Mouse (Mus musculus) embryonic facial prominence, embryonic 10.5 days (tissue): Measurements from ENCODE around the gene Myh7b. TPM values are rescaled to one million over a fixed set of nuclear protein-coding genes. Genes with fewer than 3 reads are reported as not detected.

ENCODE experiments used
- DNase-seq: peaks from one replicate; pipeline ENCODE4 v3.0.0-alpha.2; 2017; ENCODE audit warnings: low spot score
- H3K27ac ChIP-seq: fragments of 300-500 bp; sonication (generic); replicated peaks from 2 replicates; pipeline ENCODE4 v1.5.1; 2016; ENCODE audit warnings: mild to moderate bottlenecking
- H3K27me3 ChIP-seq: fragments of 300-500 bp; sonication (generic); replicated peaks from 2 replicates; pipeline ENCODE4 v1.6.1; 2016; ENCODE audit warnings: low read depth, mild to moderate bottlenecking; ENCODE audit not compliant: poor library complexity, severe bottlenecking
- H3K36me3 ChIP-seq: fragments of 300-500 bp; sonication (generic); replicated peaks from 2 replicates; pipeline ENCODE4 v1.6.1; 2016; ENCODE audit warnings: mild to moderate bottlenecking, moderate library complexity
- H3K4me1 ChIP-seq: fragments of 300-500 bp; sonication (generic); 2 replicates; pipeline ENCODE4 v1.6.1; 2016
- H3K4me3 ChIP-seq: fragments of 300-500 bp; sonication (generic); 2 replicates; pipeline ENCODE4 v1.5.1; 2016; ENCODE audit warnings: mild to moderate bottlenecking, moderate library complexity
- H3K9me3 ChIP-seq: fragments of 300-500 bp; sonication (generic); 2 replicates; pipeline ENCODE4 v1.6.1; 2016; ENCODE audit warnings: mild to moderate bottlenecking
- WGBS: fragments of 180-500 bp; shearing (Covaris S2); methylation state at CpG from one replicate; pipeline ENCODE4 v1.1.7; 2016; 5-methylcytosine and 5-hydroxymethylcytosine counted together
- polyA plus RNA-seq: library from polyadenylated mRNA; unstranded; fragments of >200 nt; fragmentation: Nextera tagmentation; extraction: Ambion mirVana; gene quantifications from 2 replicates; pipeline ENCODE4 v1.2.1, GENCODE M21; 2016

Myh7b gene
- polyA plus RNA-seq, 1 experiment from 2014 or later, result 0.77 TPM

GRCm38 (mm10) chr2:155628519-155628918 is 17.5 kb downstream of the Myh7b start:
- Histone ChIP-seq H3K9me3 (no peaks in the 10 kb centered on the region), H3K27me3 (peaks cover 96% of the 10 kb centered on the region), H3K27ac (no peak overlapping the region), H3K4me3 (no peak overlapping the region), H3K36me3 (peaks cover 33% of the 10 kb centered on the region), H3K4me1 (peaks cover 46% of the 10 kb centered on the region)
- no peak for DNase-seq
- WGBS, result 73% methylated on average over 13 of the region's 13 CpGs

GRCm38 (mm10) chr2:155629231-155629661 is 18.2 kb downstream of the Myh7b start:
- WGBS, result under 1% methylated on average over 35 of the region's 35 CpGs
- peak overlapping the region; percentile 55 for H3K4me3 ChIP-seq
- no peaks in the 10 kb centered on the region for H3K9me3 ChIP-seq
- peaks cover 41% of the 10 kb centered on the region for H3K36me3 ChIP-seq
- H3K4me1 ChIP-seq, result peaks cover 46% of the 10 kb centered on the region
- peak; percentile 68 for DNase-seq
- no peak overlapping the region; the same call in 1 of the 2 replicates for H3K27ac ChIP-seq
- H3K27me3 ChIP-seq, result peaks cover 99% of the 10 kb centered on the region

- peaks cover 46% of the 10 kb centered on the region for H3K4me1 ChIP-seq
- no peaks in the 10 kb centered on the region for H3K9me3 ChIP-seq
- peaks cover 99% of the 10 kb centered on the region for H3K27me3 ChIP-seq
- H3K36me3 ChIP-seq, result peaks cover 50% of the 10 kb centered on the region
- DNase-seq, result peak; percentile 46
- no peak overlapping the region for H3K27ac ChIP-seq
- H3K4me3 ChIP-seq, result peak overlapping the region; percentile 28
- 17% methylated on average over 20 of the region's 20 CpGs for WGBS
Measured at GRCm38 (mm10) chr2:155630153-155630552, 19.1 kb downstream of the Myh7b start.

GRCm38 (mm10) chr2:155630590-155631416 is 19.8 kb downstream of the Myh7b start:
- no peaks in the 10 kb centered on the region for H3K9me3 ChIP-seq
- peak; percentile 50 for DNase-seq
- H3K4me1 ChIP-seq, result peaks cover 46% of the 10 kb centered on the region

GRCm38 (mm10) chr2:155632138-155632936 is 21.3 kb downstream of the Myh7b start:
- H3K27ac ChIP-seq, result no peak overlapping the region
- peaks cover 77% of the 10 kb centered on the region for H3K27me3 ChIP-seq
- no peak overlapping the region for H3K4me3 ChIP-seq
- peaks cover 71% of the 10 kb centered on the region for H3K36me3 ChIP-seq
- peaks cover 46% of the 10 kb centered on the region for H3K4me1 ChIP-seq
- 70% methylated on average over 30 of the region's 30 CpGs for whole genome bisulfite sequencing
- DNase-seq, result no peak
- H3K9me3 ChIP-seq, result no peaks in the 10 kb centered on the region

More at GRCm38 (mm10) chr2:155630590-155631416, 19.8 kb downstream of the Myh7b start:
- WGBS, result 12% methylated on average over 43 of the region's 43 CpGs
- Histone ChIP-seq H3K27ac (no peak overlapping the region), H3K36me3 (peaks cover 56% of the 10 kb centered on the region), H3K4me3 (peak overlapping the region; percentile 28), H3K27me3 (peaks cover 92% of the 10 kb centered on the region)

- H3K4me1 ChIP-seq, result peaks cover 46% of the 10 kb centered on the region
- no peak overlapping the region for H3K4me3 ChIP-seq
- no peaks in the 10 kb centered on the region for H3K9me3 ChIP-seq
- H3K27ac ChIP-seq, result no peak overlapping the region
- no peak for DNase-seq
- peaks cover 69% of the 10 kb centered on the region for H3K27me3 ChIP-seq
- WGBS, result 60% methylated on average over 19 of the region's 19 CpGs
- H3K36me3 ChIP-seq, result peaks cover 79% of the 10 kb centered on the region
Measured at GRCm38 (mm10) chr2:155633121-155633520, 22.1 kb downstream of the Myh7b start.

GRCm38 (mm10) chr2:155633731-155634130 is 22.7 kb downstream of the Myh7b start:
- Histone ChIP-seq H3K4me1 (peaks cover 43% of the 10 kb centered on the region), H3K36me3 (peaks cover 85% of the 10 kb centered on the region), H3K9me3 (no peaks in the 10 kb centered on the region), H3K27me3 (peaks cover 63% of the 10 kb centered on the region), H3K4me3 (no peak overlapping the region), H3K27ac (no peak overlapping the region)
- 89% methylated on average over 9 of the region's 9 CpGs for WGBS
- DNase-seq, result no peak

GRCm38 (mm10) chr2:155634562-155634961 is 23.6 kb downstream of the Myh7b start:
- peaks cover 35% of the 10 kb centered on the region for H3K4me1 ChIP-seq
- H3K36me3 ChIP-seq, result peaks cover 93% of the 10 kb centered on the region
- WGBS, result 93% methylated on average over 8 of the region's 8 CpGs
- no peaks in the 10 kb centered on the region for H3K9me3 ChIP-seq
- H3K27me3 ChIP-seq, result peaks cover 55% of the 10 kb centered on the region
- H3K27ac ChIP-seq, result no peak overlapping the region
- no peak for DNase-seq
- no peak overlapping the region for H3K4me3 ChIP-seq

GRCm38 (mm10) chr2:155635961-155636360 is 24.9 kb downstream of the Myh7b start:
- peaks cover 41% of the 10 kb centered on the region for H3K27me3 ChIP-seq
- H3K4me1 ChIP-seq, result peaks cover 21% of the 10 kb centered on the region
- H3K27ac ChIP-seq, result no peak overlapping the region
- WGBS, result 94% methylated on average over 8 of the region's 8 CpGs
- peaks cover 98% of the 10 kb centered on the region for H3K36me3 ChIP-seq
- no peak overlapping the region for H3K4me3 ChIP-seq
- DNase-seq, result no peak
- H3K9me3 ChIP-seq, result no peaks in the 10 kb centered on the region

GRCm38 (mm10) chr2:155636881-155637280 is 25.9 kb downstream of the Myh7b start:
- Histone ChIP-seq H3K36me3 (peaks cover 99% of the 10 kb centered on the region), H3K9me3 (no peaks in the 10 kb centered on the region), H3K27ac (no peak overlapping the region), H3K27me3 (peaks cover 32% of the 10 kb centered on the region), H3K4me1 (peaks cover 13% of the 10 kb centered on the region; the same call in 1 of the 2 replicates), H3K4me3 (no peak overlapping the region)
- DNase-seq, result no peak

GRCm38 (mm10) chr2:155637411-155637810 is 26.4 kb downstream of the Myh7b start:
- no peak for DNase-seq
- no peaks in the 10 kb centered on the region for H3K9me3 ChIP-seq
- H3K4me3 ChIP-seq, result no peak overlapping the region
- H3K36me3 ChIP-seq, result peaks cover 99% of the 10 kb centered on the region
- 92% methylated on average over 4 of the region's 4 CpGs for WGBS
- peaks cover 26% of the 10 kb centered on the region for H3K27me3 ChIP-seq
- no peak overlapping the region for H3K27ac ChIP-seq
- peaks cover 9% of the 10 kb centered on the region; the same call in 1 of the 2 replicates for H3K4me1 ChIP-seq

GRCm38 (mm10) chr2:155640656-155641055 is 29.6 kb downstream of the Myh7b start:
- H3K27ac ChIP-seq, result no peak overlapping the region
- no peak overlapping the region for H3K4me3 ChIP-seq
- 91% methylated on average over 6 of the region's 6 CpGs for WGBS
- H3K9me3 ChIP-seq, result no peaks in the 10 kb centered on the region
- H3K4me1 ChIP-seq, result no peaks in the 10 kb centered on the region
- H3K27me3 ChIP-seq, result no peaks in the 10 kb centered on the region
- no peak for DNase-seq
- H3K36me3 ChIP-seq, result peaks cover 99% of the 10 kb centered on the region
